Mouse (Mus musculus) liver, postnatal 0 days (tissue): Measurements from ENCODE around the gene Sept1. TPM values are rescaled to one million over a fixed set of nuclear protein-coding genes. Genes with fewer than 3 reads are reported as not detected.

Source experiments
- ATAC-seq: fragments of 200-750 bp; cut with Nextera tagmentation; 2 replicates; pipeline ENCODE4 v1.8.0; 2017; ENCODE audit warnings: mild to moderate bottlenecking, moderate library complexity
- DNase-seq: peaks from one replicate; pipeline ENCODE4 v3.0.0-alpha.2; 2016
- H3K27ac ChIP-seq: fragments of 300-500 bp; sonication (generic); 2 replicates; pipeline ENCODE4 v1.5.1; 2014; ENCODE audit warnings: antibody characterized with exemption, moderate library complexity, mild to moderate bottlenecking, low read depth
- H3K27me3 ChIP-seq: fragments of 300-500 bp; sonication (generic); 2 replicates; pipeline ENCODE4 v1.6.1; 2014; ENCODE audit warnings: low read length, control low read depth, mixed read lengths; ENCODE audit not compliant: insufficient read depth
- H3K36me3 ChIP-seq: fragments of 300-500 bp; sonication (generic); replicated peaks from 2 replicates; pipeline ENCODE4 v1.6.1; 2014; ENCODE audit warnings: mild to moderate bottlenecking, control low read depth, low read length, moderate library complexity, mixed read lengths; ENCODE audit not compliant: insufficient read depth
- H3K4me1 ChIP-seq: fragments of 300-500 bp; sonication (generic); 2 replicates; pipeline ENCODE4 v1.6.1; 2014; ENCODE audit warnings: antibody characterized with exemption, mild to moderate bottlenecking, control low read depth; ENCODE audit not compliant: insufficient read depth
- H3K4me2 ChIP-seq: fragments of 300-500 bp; sonication (generic); 2 replicates; pipeline ENCODE4 v1.6.1; 2014; ENCODE audit warnings: low read depth, mild to moderate bottlenecking, low read length, moderate library complexity, mixed read lengths
- H3K4me3 ChIP-seq: fragments of 300-500 bp; sonication (generic); 2 replicates; pipeline ENCODE4 v1.5.1; 2014; ENCODE audit warnings: low read depth, low read length
- H3K9ac ChIP-seq: fragments of 300-500 bp; sonication (generic); replicated peaks from 2 replicates; pipeline ENCODE4 v1.6.1; 2014; ENCODE audit warnings: mild to moderate bottlenecking, moderate library complexity
- H3K9me3 ChIP-seq: fragments of 300-500 bp; sonication (generic); 2 replicates; pipeline ENCODE4 v1.6.1; 2016; ENCODE audit warnings: mild to moderate bottlenecking, control low read depth, low read length, mixed read lengths
- CTCF ChIP-seq: sonication (generic); IDR thresholded peaks from 2 replicates; pipeline ENCODE4 v1.5.1; 2016; ENCODE audit warnings: antibody characterized with exemption, low read depth
- EP300 ChIP-seq: IDR thresholded peaks from 2 replicates; pipeline ENCODE4 v1.6.1; 2016; ENCODE audit warnings: antibody characterized with exemption, low read depth, mild to moderate bottlenecking
- WGBS: fragments of 180-500 bp; shearing (Covaris S2); extraction: QIAGEN DNeasy Blood & Tissue Kit; methylation state at CpG from one replicate; pipeline ENCODE4 v1.1.7; 2014; ENCODE audit not compliant: insufficient replicate concordance; 5-methylcytosine and 5-hydroxymethylcytosine counted together
- polyA plus RNA-seq: library from polyadenylated mRNA; unstranded; fragments of >200 nt; fragmentation: Nextera tagmentation; extraction: Ambion mirVana; gene quantifications from 2 replicates; pipeline ENCODE4 v1.2.1, GENCODE M21; 2015

Sept1 gene
- polyA plus RNA-seq, 1 experiment from 2014 or later: 16.7 TPM

DNA sequence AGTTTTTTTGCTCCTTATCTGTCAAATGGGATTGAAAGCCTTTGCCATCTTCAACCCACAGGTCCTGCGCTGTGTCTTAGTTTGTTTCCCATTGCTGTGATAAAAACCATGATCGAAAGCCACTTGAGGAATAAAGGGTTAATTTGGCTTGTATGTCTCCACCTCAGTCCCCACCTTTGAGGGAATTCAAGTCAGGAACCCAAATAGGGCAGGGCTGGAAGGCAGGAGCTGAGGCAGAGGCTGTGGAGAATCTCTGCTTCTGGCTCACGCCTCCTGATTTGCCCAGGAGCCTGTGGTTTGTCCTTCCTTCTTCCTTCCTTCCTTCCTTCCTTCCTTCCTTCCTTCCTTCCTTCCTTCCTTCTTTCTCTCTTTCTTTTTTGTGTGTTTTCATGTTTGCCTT is 9.8 kb downstream of the Sept1 start:
- Histone ChIP-seq H3K9ac (no peak overlapping the region), H3K36me3 (no peaks in the 10 kb centered on the region), H3K9me3 (no peaks in the 10 kb centered on the region), H3K4me1 (peaks cover 44% of the 10 kb centered on the region), H3K27me3 (no peaks in the 10 kb centered on the region), H3K4me3 (no peak overlapping the region), H3K4me2 (no peak overlapping the region; the same call in 1 of the 2 replicates), H3K27ac (peak overlapping the region; percentile 64)
- ATAC-seq (no peak), DNase-seq (no peak)
- WGBS: 96% methylated on average over 3 of the region's 3 CpGs
- TF ChIP-seq CTCF (no peak), EP300 (no peak)

DNA sequence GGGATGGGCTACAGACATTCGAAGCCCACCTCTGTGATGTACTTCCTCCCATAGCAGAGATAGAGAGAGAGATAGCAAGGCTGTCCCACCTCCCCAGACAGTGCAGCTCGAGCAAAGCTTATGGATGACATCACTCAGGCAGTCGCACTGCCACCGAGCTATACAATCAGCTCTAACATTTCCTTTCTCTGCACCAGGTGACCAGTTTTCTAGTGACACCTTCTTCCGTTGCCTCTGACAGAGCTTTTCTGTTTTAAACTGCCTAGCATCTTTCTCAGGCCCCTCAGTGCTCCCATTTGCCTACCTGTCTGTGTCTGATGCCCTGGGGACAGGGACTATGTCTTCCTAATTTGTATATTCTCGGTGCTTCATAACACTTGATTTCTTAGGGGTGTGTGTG is 12.5 kb downstream of the Sept1 start:
- no peaks in the 10 kb centered on the region for H3K36me3 ChIP-seq
- H3K27ac ChIP-seq: no peak overlapping the region
- no peak for TF ChIP-seq CTCF
- TF ChIP-seq EP300: no peak
- no peak overlapping the region for H3K4me2 ChIP-seq
- ATAC-seq (no peak), DNase-seq (no peak)
- H3K4me1 ChIP-seq: peaks cover 50% of the 10 kb centered on the region
- H3K9me3 ChIP-seq: no peaks in the 10 kb centered on the region
- no peak overlapping the region for H3K9ac ChIP-seq
- 65% methylated on average over 6 of the region's 6 CpGs for WGBS
- no peak overlapping the region for H3K4me3 ChIP-seq
- no peaks in the 10 kb centered on the region for H3K27me3 ChIP-seq

DNA sequence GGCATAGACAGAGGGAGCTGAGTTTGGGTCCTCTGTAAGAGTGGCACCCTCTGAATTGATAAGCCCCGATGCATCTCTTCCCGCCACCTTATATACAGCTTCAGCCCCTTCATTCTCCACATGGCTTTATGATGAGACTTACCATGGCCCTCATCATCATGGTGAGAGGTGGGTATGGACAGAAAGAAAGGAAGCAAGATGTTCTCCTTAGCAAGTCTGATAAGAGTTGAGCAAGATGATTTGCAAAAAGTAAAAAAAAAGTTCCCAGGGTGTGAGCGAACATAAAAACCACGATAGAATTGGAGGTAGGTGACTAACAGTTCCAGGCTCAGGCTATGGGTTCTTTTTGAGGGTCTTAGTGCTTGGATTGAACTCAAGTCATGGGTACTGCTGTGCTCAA is 14.3 kb downstream of the Sept1 start:
- Histone ChIP-seq H3K4me3 (peak overlapping the region; percentile 36; the same call in 1 of the 2 replicates), H3K9ac (peak overlapping the region; percentile 63), H3K27me3 (no peaks in the 10 kb centered on the region), H3K4me2 (peak overlapping the region; percentile 69), H3K36me3 (peaks cover 9% of the 10 kb centered on the region; the same call in 1 of the 2 replicates), H3K27ac (peak overlapping the region; percentile 84), H3K4me1 (peaks cover 42% of the 10 kb centered on the region), H3K9me3 (no peaks in the 10 kb centered on the region)
- TF ChIP-seq EP300: peak; percentile 87
- TF ChIP-seq CTCF: no peak
- no peak for DNase-seq
- ATAC-seq: peak; percentile 58
- WGBS: 51% methylated on average over 4 of the region's 4 CpGs

DNA sequence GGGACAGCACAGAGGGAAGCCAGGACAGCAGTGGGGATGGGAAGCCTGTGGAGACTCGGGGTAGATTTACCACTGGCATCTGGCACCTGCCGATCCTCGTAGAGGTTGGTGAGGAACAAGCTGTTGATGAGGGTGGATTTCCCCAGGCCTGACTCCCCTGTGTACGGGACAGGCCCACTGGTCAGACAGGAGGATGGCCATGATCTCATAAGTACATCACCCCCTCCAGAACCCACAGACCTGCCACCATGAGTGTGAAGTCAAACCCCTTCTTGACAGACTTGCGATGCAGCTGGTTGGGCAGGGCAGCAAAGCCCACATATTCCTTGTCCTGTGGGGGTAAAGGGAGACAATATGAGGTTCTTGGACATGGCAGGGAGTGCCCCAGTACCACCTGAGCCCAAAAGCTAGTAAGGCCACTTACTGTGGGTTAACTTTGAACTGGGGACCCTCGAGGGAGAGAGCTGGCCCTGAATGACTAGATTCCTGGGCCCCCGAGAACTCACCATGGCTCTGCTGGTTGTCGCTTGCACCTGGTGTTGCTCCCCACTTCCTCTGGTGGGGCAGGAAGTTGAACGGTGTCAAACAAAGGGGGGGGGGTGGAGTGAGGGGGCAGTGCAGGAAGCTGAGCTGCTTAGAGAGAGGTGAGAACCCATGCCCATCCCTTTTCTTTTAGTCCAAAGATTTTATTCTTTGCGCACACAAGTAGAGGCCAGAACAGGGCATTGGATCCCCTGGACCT is 14.9 kb downstream of the Sept1 start:
- H3K9ac ChIP-seq: peak overlapping the region; percentile 63
- H3K4me3 ChIP-seq: peak overlapping the region; percentile 36
- H3K4me1 ChIP-seq: peaks cover 38% of the 10 kb centered on the region
- H3K4me2 ChIP-seq: peak overlapping the region; percentile 69
- no peaks in the 10 kb centered on the region for H3K9me3 ChIP-seq
- ATAC-seq (peak; percentile 32), DNase-seq (no peak)
- 38% methylated on average over 10 of the region's 10 CpGs for WGBS
- TF ChIP-seq EP300: no peak
- TF ChIP-seq CTCF: no peak
- H3K27me3 ChIP-seq: no peaks in the 10 kb centered on the region
- peaks cover 9% of the 10 kb centered on the region; the same call in 1 of the 2 replicates for H3K36me3 ChIP-seq
- H3K27ac ChIP-seq: peak overlapping the region; percentile 84

DNA sequence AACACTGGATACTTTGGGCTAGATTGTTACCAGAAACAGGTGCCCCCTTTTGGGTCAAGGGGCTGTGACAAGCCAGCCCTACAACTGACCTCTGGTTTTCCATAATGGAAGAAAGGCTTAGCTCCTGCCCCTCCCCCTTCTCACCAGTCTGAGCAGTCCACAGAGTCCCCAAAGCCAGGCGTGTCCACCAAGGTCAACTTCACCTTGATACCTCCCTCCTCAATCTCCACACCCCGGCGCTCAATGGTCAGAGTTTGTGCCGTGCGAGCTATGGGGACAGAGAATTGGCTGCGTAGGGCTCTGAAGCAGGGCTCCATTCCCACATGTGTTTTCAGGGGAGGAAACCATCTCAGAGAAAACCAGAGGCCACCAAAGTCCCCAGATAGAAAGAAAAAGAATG is 15.5 kb downstream of the Sept1 start:
- H3K9me3 ChIP-seq: no peaks in the 10 kb centered on the region
- H3K4me1 ChIP-seq: peaks cover 39% of the 10 kb centered on the region
- no peak for TF ChIP-seq EP300
- TF ChIP-seq CTCF: no peak
- no peaks in the 10 kb centered on the region for H3K27me3 ChIP-seq
- DNase-seq (no peak), ATAC-seq (no peak)
- peak overlapping the region; percentile 69 for H3K4me2 ChIP-seq
- peak overlapping the region; percentile 36 for H3K4me3 ChIP-seq
- peak overlapping the region; percentile 63 for H3K9ac ChIP-seq
- peaks cover 9% of the 10 kb centered on the region; the same call in 1 of the 2 replicates for H3K36me3 ChIP-seq
- WGBS: 65% methylated on average over 6 of the region's 6 CpGs
- H3K27ac ChIP-seq: peak overlapping the region; percentile 84

DNA sequence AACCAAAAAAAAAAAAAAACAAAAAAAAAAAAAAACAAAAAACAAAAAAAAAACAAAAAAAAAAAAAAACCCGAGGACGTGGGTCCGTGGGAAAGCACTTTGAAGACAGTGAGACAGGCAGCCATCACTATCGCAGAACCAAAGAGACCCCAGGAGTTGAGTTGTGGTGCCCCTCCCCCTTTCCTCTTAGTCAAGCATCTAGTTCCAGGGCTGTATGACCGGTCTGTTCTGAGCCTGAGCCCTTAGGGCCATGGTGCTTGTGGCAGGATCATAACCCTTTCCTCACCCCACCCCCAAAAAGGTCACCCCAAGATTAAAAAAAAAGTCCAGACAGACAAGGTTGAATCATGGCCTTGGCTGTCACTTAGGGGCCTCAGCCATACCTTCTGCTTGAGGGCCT is 16.6 kb downstream of the Sept1 start:
- no peaks in the 10 kb centered on the region for H3K27me3 ChIP-seq
- H3K9me3 ChIP-seq: no peaks in the 10 kb centered on the region
- 81% methylated on average over 5 of the region's 5 CpGs for WGBS
- H3K4me1 ChIP-seq: peaks cover 39% of the 10 kb centered on the region
- H3K4me3 ChIP-seq: no peak overlapping the region
- DNase-seq (no peak), ATAC-seq (no peak)
- H3K9ac ChIP-seq: no peak overlapping the region
- no peak overlapping the region for H3K27ac ChIP-seq
- TF ChIP-seq EP300: no peak
- no peak for TF ChIP-seq CTCF
- 0 out of 2 replicates have a peak overlapping the region, but pooled peaks have one; percentile 69 for H3K4me2 ChIP-seq
- peaks cover 9% of the 10 kb centered on the region; the same call in 1 of the 2 replicates for H3K36me3 ChIP-seq
